Mouse (Mus musculus) layer of hippocampus, postnatal 36 days (tissue): ENCODE results near the gene Cd86. TPM values are rescaled to one million over a fixed set of nuclear protein-coding genes. Genes with fewer than 3 reads are reported as not detected.

ENCODE experiments used
- DNase-seq, 2 experiments: peaks; one replicate each; pipeline ENCODE4 v3.0.0; 2022
- total RNA-seq, 2 experiments: library from RNA; stranded (reverse); gene quantifications; 2 replicates each; pipeline ENCODE4 v1.2.3; 2021

The Cd86 gene
- 1 to 10 TPM; 1.3 to 1.4 TPM for total RNA-seq

- DNase-seq: no peak
These were observed at the start of gene Cd86 for GRCm38 (mm10) chr16:36665782-36666181. TSS of gene Cd86 (minus strand) at chr16:36666081.

- DNase-seq: no peak
These were observed 45.9 kb upstream of the Cd86 start for GRCm38 (mm10) chr16:36711760-36712159.

- no peak for DNase-seq
These were observed 44.9 kb upstream of the Cd86 start for GRCm38 (mm10) chr16:36710794-36711193.

- no peak for DNase-seq
These were observed 43.5 kb upstream of the Cd86 start for GRCm38 (mm10) chr16:36709405-36709804.

DNA sequence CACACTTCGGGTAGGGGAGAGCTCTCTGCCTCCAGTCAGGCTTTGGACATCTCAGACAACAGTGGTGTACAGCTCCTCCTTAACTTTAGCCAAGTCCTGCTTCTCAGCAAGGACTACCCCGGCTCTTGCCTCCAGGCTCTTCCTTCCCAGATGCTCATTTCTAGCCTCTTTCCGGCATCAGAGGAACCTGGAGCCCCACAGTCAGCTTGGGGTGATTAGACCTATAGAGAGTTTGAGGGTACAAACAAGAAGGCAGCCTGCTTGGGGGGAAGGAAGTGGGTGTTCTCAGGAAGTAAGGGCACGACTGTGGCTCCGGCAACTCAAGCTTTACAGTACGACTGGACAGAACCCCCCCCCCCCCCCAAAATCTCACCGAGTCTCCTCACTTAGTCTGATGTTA lies 42.9 kb upstream of the Cd86 start:
- no peak for DNase-seq

GRCm38 (mm10) chr16:36707702-36708423 lies 42.0 kb upstream of the Cd86 start:
- no peak for DNase-seq

DNA sequence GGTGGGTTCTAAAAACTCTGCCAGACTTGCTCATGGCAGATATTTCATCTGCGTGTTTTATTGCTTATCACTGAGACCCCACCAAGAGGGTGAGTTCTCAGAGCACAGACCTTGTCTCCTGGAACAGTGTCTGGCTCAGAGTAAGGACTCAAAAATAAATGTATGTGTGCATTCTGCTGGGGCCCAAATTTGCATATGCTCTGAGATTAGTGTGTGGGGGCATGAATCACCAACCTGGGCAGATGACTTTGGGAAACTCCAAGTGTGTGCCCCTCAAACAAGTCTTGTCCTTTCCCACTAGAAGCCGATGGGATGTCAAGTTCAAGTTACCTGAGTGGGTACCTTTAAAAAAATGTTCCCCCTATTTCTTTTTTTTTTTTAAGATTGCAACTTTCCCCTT lies 34.6 kb upstream of the Cd86 start:
- no peak for DNase-seq

DNA sequence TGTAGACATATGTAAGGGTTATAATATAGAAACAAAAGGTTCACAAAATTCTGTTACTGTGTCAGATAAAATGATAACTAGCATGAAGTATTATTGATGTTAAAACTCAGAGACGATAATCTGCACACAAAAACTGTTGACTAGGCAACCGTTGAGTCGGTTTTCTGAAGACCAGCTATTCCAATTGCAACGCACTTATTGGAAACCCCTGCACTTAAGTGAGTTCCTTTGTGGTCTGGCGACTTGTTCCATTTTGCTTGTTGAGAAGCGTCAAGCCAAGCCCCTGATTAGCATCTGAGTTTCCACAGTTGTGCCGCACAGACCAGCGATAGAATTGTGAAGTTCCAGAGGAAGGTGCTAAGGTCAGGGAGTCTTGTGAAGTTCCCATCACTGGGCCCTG lies 31.4 kb upstream of the Cd86 start:
- DNase-seq: no peak

GRCm38 (mm10) chr16:36694798-36695290 lies 29.0 kb upstream of the Cd86 start:
- no peak for DNase-seq

DNA sequence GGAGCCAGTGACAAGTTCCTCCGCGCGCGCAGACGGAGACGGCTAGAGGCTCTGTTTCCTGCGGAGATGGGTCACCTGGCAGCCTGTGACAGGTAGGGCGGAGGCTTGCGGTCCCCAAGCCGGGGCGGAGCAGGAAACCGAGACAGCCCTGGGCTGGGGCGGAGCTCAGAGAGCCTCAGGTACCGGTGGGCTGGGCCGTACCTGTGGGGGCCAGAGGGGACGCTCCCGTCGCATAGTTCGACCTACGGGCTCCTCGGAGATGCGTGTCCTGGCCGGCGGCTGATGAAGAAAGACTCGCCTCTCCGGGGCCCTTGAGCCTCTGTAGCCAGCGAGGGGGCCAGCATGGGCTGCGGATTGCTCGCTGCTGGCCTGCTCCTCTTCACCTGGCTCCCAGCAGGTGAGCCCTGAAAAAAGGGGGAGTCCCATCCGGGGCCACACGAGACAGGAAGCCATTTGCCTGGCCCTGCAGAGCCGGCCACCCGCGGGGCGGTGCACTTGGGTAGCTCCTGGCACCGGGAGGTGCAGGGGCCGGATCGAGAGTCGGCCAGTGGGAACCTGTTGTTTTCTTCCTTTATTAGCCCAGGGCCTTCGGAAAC lies 28.0 kb upstream of the Cd86 start, which contains the start of gene Ildr1:
Ildr1 (plus strand) TSS at position 161 of the 596 bp plus-strand sequence.
- no peak for DNase-seq

GRCm38 (mm10) chr16:36691484-36691883 lies 25.6 kb upstream of the Cd86 start:
- no peak for DNase-seq

- DNase-seq: no peak
These were observed 22.2 kb upstream of the Cd86 start for GRCm38 (mm10) chr16:36688076-36688475.

GRCm38 (mm10) chr16:36684325-36684918 lies 18.5 kb upstream of the Cd86 start:
- DNase-seq: no peak

GRCm38 (mm10) chr16:36681829-36682228 lies 15.9 kb upstream of the Cd86 start:
- DNase-seq: no peak

DNA sequence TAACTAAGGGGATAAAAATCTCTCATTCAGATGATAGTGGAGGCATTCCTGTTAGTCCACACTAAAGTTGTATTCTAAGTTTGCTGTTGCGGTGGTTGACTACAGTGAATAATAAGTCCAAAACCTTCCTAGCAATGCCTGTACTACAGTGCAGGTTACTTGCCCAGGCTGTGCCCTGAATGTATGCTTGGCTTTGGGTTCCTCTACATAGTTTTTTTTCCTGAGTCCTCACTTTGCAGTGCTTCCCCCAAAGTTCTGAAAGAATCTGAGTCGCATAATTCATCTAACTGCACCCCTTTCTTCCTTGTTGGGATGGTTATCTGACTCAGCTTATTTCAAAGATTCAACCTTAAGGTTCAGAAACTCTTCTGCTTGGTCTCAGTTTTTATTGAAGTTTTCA lies 10.0 kb upstream of the Cd86 start:
- no peak for DNase-seq

GRCm38 (mm10) chr16:36675304-36675703 lies 9.4 kb upstream of the Cd86 start:
- no peak for DNase-seq

DNA sequence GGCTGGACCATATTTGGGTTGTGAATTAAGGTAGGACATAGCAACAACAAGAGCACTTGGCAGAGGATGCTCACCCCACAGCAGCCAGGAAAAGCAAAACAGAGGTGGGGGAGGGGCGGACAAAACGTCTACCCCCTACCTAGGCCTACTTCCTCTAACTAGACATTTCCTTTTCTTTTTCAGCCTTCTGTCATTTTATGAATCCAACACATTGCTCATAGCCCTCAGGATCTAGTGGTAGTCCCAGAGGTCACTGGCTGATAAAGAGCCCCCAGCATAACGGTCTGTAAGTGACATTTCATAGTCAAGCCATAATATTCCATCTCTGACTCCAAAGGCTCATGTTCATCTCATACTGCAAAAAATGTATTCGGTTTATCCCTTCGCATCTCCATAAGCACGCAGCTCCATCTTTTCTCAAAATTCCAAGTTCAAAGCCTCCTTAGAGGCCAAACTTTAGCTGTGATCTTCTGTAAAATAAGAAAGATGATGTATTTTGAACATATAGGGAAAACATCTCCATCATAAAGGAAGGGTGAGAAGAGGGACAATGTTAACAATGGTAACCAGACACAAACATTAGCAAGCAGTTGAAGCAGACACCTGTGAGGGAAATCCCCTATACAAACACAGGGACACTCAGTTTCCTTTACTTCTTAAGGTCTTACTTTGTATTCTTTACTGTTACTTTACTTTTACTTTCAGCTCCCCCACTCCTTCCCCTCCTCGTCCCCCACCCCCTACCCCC lies 8.8 kb upstream of the Cd86 start:
- DNase-seq: no peak

DNA sequence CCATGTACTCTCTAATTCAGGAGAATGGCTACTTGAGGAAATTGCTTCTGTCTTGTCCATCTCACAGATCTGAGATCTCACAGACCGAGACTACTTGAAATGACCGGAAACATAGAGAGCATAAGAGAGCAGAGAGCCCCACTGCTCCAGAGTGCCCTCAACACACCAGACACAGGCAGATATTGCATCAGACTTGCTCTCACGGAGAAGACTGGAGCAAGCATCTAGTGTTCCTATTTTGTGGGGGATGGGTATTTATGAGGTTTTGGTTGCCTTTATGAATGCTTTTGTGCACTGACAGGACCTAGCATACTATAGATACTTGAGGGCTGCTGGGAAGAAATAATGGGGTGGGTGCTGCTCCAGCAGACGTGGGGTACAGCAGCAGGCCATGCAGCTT lies 7.3 kb upstream of the Cd86 start:
- no peak for DNase-seq

- no peak for DNase-seq
These were observed 4.7 kb upstream of the Cd86 start for GRCm38 (mm10) chr16:36670590-36670989.

GRCm38 (mm10) chr16:36666448-36667017 lies 652 bp upstream of the Cd86 start:
- DNase-seq: no peak

DNA sequence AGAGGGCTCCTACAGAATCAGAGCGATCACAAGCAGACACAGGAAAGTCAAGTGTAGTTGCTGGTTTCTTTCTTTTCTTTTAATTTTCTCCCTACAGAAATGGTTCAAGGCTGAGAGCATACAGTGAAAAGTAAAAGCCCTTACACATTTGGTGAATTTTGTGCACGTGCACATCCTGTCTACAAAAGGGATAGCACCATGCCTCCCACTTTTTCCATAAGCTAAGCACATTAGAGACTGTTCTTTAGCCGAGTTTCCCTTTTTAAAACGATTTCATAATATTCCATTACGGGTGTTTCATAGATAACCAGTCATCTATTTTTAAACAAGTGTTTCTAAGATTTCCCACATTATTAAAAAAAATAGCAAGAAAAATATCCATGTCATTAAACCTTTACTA lies 2.4 kb downstream of the Cd86 start:
- DNase-seq: no peak

- no peak for DNase-seq
These were observed 4.6 kb downstream of the Cd86 start for GRCm38 (mm10) chr16:36661330-36661729.

DNA sequence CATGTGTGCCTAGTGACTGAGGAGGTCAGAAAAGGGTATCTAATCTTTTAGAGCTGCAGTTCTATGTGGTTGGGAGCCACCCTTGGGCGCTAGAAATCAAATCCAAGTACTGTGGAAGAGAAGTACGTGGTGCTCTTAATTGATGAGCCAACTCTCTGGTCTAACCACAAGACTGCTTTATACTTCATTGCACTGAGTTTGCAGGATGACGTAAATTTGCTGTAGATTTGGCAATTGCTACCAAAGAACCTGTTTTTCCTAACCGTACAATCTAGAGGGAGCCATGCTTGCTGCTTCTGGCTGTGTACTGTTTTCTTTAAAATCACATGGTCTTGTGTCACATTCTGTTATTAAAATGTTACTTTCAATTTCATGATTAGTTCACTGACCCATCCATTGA lies 10.0 kb downstream of the Cd86 start:
- DNase-seq: no peak
